Mouse (Mus musculus): Measurements from ENCODE around the gene Gucd1.

DNA sequence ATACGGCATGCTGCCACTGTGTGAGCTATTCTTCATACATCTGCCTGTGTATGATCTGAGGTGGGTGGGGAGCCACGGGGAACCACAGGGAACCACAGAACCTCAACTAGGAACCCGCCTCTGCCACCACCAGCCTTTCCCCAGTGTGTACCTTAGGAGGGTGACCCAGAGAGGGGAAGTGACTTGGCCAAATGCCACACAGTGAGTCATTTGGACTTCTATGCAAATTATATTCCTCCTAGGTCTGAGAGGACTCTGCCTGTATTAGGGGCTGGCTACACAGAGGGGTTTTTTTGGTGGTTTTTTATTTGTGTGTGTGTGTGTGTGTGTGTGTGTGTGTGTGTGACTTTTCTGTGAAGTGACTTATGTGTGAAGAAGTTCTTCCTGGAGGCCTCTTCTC, 191.2 kb downstream of the Gucd1 start:
- TF ChIP-seq MAFK (IDR thresholded peaks at IDR 0.05; ENCODE audit: insufficient read depth, low read depth, low read length) (no peak), CHD2 (IDR thresholded peaks at IDR 0.05; ENCODE audit: low read depth, low read length) (no peak)
